Mouse (Mus musculus) testis, adult 2 months (tissue): ENCODE measurements around the gene Negr1.

Experiments
- CTCF ChIP-seq: fragments of 200-500 bp; IDR thresholded peaks from 2 replicates; pipeline ENCODE4 v1.5.1; 2012; ENCODE audit warnings: low read depth, mild to moderate bottlenecking, inconsistent platforms, low read length, moderate library complexity; ENCODE audit not compliant: control insufficient read depth, insufficient read depth, insufficient replicate concordance
- POLR2A ChIP-seq: fragments of 200-500 bp; IDR thresholded peaks from 2 replicates; pipeline ENCODE4 v1.6.1; 2012; ENCODE audit warnings: low read depth, mild to moderate bottlenecking, inconsistent platforms, low read length, moderate library complexity; ENCODE audit not compliant: control insufficient read depth

DNA sequence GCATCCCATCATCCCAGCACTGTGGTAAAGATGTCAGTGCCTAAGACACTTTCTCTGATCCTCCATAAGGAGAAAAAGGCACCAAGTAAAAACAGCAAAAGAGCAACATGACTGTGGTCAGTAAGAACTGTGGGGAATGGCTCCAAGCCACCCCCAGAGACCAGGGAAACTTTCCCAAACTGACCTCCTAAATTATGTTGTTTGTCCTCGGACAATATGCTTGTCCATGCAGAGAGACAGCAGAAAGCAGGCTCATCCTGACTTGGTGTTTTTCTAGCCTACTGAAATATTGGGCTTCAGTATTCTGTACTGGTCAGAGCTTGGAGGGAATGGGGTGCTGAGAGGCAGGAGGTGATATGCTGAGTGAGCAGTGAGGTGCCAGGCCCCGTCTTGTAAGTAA, 647.8 kb downstream of the Negr1 start:
- TF ChIP-seq CTCF (no peak), POLR2A (no peak)
